Mouse (Mus musculus): ENCODE results near the gene Enam.

DNA sequence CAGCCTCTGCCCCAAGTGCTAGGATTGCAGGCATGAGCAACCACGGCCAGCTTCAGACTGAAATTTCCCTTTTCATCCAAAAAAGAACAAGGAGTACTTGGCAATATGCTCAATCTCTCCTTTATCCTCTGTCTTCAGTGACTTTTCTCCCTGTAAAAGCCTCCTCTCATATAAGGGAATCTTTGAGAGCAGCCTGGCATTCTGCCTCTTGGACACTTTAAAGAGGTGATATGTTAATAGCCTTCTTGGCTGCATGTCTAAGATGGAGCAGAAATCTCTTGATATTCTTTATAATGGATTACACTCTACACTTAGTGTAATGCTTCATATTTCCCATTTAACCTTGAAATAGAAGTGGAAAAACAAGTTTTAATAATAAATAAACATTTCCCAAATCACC, 43.1 kb downstream of the Enam start:
- TF ChIP-seq POLR2A (IDR thresholded peaks at IDR 0.05; ENCODE audit: low read depth, low read length) (no peak), CTCF (IDR thresholded peaks at IDR 0.05; ENCODE audit: extremely low read depth, insufficient read depth, insufficient read length, insufficient replicate concordance) (no peak)

Data from spleen, adult 2 months (tissue).